Mouse (Mus musculus) forebrain, embryonic 16.5 days (tissue): ENCODE measurements around the gene Fam131c. TPM values are rescaled to one million over a fixed set of nuclear protein-coding genes. Genes with fewer than 3 reads are reported as not detected.

Source experiments
- ATAC-seq: fragments of 200-750 bp; cut with Nextera tagmentation; 2 replicates; pipeline ENCODE4 v1.8.0; 2017; ENCODE audit warnings: mild to moderate bottlenecking, moderate library complexity
- H3K27ac ChIP-seq: fragments of 300-500 bp; sonication (generic); 2 replicates; pipeline ENCODE4 v1.5.1; 2014; ENCODE audit warnings: low read length, control low read depth
- H3K27me3 ChIP-seq: fragments of 300-500 bp; sonication (generic); replicated peaks from 2 replicates; pipeline ENCODE4 v1.6.1; 2014; ENCODE audit warnings: low read length; ENCODE audit not compliant: control insufficient read depth, insufficient read depth
- H3K36me3 ChIP-seq: fragments of 300-500 bp; sonication (generic); 2 replicates; pipeline ENCODE4 v1.6.1; 2014; ENCODE audit not compliant: control insufficient read depth, insufficient read depth
- H3K4me1 ChIP-seq: fragments of 300-500 bp; sonication (generic); replicated peaks from 2 replicates; pipeline ENCODE4 v1.6.1; 2014; ENCODE audit warnings: low read length; ENCODE audit not compliant: control insufficient read depth, insufficient read depth
- H3K4me2 ChIP-seq: fragments of 300-500 bp; sonication (generic); 2 replicates; pipeline ENCODE4 v1.6.1; 2014; ENCODE audit warnings: mild to moderate bottlenecking, low read length, control low read depth
- H3K4me3 ChIP-seq: fragments of 300-500 bp; sonication (generic); replicated peaks from 2 replicates; pipeline ENCODE4 v1.5.1; 2014; ENCODE audit warnings: mild to moderate bottlenecking, low read length, control low read depth
- H3K9ac ChIP-seq: fragments of 300-500 bp; sonication (generic); replicated peaks from 2 replicates; pipeline ENCODE4 v1.6.1; 2014; ENCODE audit warnings: low read depth, low read length, control low read depth
- H3K9me3 ChIP-seq: fragments of 300-500 bp; sonication (generic); 2 replicates; pipeline ENCODE4 v1.6.1; 2016; ENCODE audit warnings: low read length; ENCODE audit not compliant: control insufficient read depth
- WGBS: fragments of 180-500 bp; shearing (Covaris S2); extraction: QIAGEN DNeasy Blood & Tissue Kit; methylation state at CpG from one replicate; pipeline ENCODE4 v1.1.7; 2014; 5-methylcytosine and 5-hydroxymethylcytosine counted together
- polyA plus RNA-seq: library from polyadenylated mRNA; unstranded; fragments of >200 nt; fragmentation: Nextera tagmentation; extraction: Ambion mirVana; gene quantifications from 2 replicates; pipeline ENCODE4 v1.2.1, GENCODE M21; 2015

Fam131c gene
- polyA plus RNA-seq, 1 experiment from 2014 or later, result 19.8 TPM

GRCm38 (mm10) chr4:141415924-141416323 is 47.9 kb downstream of the Fam131c start, which contains the start of gene Clcnkb:
Clcnkb (minus strand) TSS chr4:141416014.
- WGBS, result 59% methylated on average over 7 of the region's 7 CpGs

DNA sequence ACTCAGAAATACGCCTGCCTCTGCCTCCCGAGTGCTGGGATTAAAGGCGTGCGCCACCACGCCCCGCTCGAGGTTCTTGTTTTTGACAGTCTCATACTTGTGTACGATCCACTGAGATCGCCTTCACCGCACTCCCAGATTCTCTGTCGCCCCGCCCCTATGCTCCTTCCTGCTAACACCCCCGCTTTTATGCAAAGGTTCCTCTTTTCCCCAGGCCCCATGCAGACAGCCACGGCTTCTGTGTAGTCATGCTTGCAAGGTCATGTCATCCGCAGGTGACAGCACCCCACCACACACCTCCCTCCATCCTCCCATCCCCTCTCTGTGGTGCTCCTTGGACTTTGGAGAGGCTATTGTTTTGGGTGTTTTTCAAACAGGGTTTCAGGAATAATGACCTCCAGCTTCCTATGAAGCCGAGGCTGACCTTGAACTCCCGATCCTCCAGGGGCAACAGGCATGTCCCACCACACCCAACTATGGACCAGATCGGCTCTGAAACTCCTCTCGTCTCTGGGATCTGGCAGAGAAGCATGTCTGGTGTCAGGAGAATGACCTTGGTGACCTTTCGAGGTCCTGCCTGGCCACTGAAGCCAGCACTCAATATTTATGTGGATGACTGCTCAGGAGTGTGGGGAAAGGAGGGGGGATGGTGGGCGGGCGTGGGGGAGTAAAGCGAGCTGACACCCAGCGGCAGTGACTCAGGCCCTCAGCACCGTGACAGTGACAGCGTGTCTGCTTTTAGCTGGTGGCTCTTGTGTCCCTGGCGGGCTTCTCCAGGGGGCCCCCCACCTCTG is 51.6 kb downstream of the Fam131c start:
- H3K9ac ChIP-seq, result no peak overlapping the region
- WGBS, result 77% methylated on average over 27 of the region's 27 CpGs
- no peaks in the 10 kb centered on the region for H3K36me3 ChIP-seq

More at GRCm38 (mm10) chr4:141415924-141416323, 47.9 kb downstream of the Fam131c start, which contains the start of gene Clcnkb:
- Histone ChIP-seq H3K36me3 (no peaks in the 10 kb centered on the region), H3K27me3 (no peaks in the 10 kb centered on the region), H3K4me3 (no peak within 1 kb of the TSS), H3K27ac (no peak within 1 kb of the TSS), H3K4me1 (no peaks in the 10 kb centered on the region), H3K9me3 (no peaks in the 10 kb centered on the region), H3K9ac (no peak within 1 kb of the TSS), H3K4me2 (no peak within 1 kb of the TSS)
- no peak for ATAC-seq

GRCm38 (mm10) chr4:141420192-141420829 is 52.3 kb downstream of the Fam131c start, which contains the start of gene Hspb7:
Hspb7 (plus strand) TSS chr4:141420779.
- Histone ChIP-seq H3K36me3 (no peaks in the 10 kb centered on the region), H3K4me2 (no peak within 1 kb of the TSS), H3K9ac (no peak within 1 kb of the TSS), H3K27ac (no peak within 1 kb of the TSS), H3K9me3 (no peaks in the 10 kb centered on the region), H3K4me3 (no peak within 1 kb of the TSS), H3K4me1 (peaks cover 2% of the 10 kb centered on the region), H3K27me3 (no peaks in the 10 kb centered on the region)
- ATAC-seq, result no peak
- WGBS, result 67% methylated on average over 9 of the region's 9 CpGs

More for the DNA sequence above, 51.6 kb downstream of the Fam131c start:
- no peak for ATAC-seq
- H3K9me3 ChIP-seq, result no peaks in the 10 kb centered on the region
- no peaks in the 10 kb centered on the region for H3K4me1 ChIP-seq
- H3K4me2 ChIP-seq, result no peak overlapping the region
- H3K4me3 ChIP-seq, result no peak overlapping the region
- no peak overlapping the region for H3K27ac ChIP-seq
- no peaks in the 10 kb centered on the region for H3K27me3 ChIP-seq

DNA sequence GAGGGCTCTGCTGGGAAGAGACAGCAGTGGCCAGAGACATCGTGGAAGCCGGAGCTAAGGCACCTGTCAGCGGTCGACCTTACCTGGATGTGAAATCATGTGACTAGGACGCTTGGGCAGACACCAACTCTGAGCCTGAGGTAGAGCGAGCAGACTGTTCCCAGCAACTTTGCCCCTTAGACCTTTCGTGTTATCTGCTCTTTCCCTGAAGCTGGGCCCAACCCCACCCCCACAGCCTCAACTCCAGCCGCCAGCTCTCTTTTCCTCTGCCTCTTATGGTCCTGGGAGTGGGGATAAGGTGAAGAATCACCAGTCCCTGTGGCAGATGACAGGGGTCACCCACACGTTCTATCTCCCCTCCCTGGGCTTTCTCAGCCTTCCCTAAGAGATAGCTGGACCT is 52.9 kb downstream of the Fam131c start:
- no peak overlapping the region for H3K4me3 ChIP-seq
- H3K27me3 ChIP-seq, result no peaks in the 10 kb centered on the region
- 58% methylated on average over 9 of the region's 9 CpGs for WGBS
- no peak overlapping the region for H3K9ac ChIP-seq
- ATAC-seq, result no peak
- no peak overlapping the region for H3K27ac ChIP-seq
- H3K9me3 ChIP-seq, result no peaks in the 10 kb centered on the region
- no peak overlapping the region for H3K4me2 ChIP-seq
- H3K4me1 ChIP-seq, result peaks cover 7% of the 10 kb centered on the region
- no peaks in the 10 kb centered on the region for H3K36me3 ChIP-seq

DNA sequence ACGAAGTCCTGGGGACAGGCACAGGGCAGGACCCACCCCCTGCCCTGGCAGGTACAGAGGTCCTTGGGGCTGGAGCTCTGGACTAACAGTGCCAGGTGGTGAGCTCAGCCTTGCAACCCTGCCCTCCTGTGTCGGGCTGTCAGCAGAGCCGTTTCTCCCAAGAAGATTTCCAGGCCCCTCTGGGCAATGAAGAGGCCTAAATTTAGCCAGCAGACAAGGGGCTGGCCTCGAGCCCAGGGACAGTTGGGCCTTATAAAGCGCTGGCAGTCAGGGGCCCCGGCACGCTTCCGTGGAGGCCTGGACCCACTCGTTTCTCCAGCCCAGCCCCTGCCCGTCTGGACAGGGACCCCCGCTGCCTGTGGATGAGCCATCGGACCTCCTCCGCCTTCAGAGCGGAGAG is 53.4 kb downstream of the Fam131c start:
- Histone ChIP-seq H3K4me1 (peaks cover 12% of the 10 kb centered on the region), H3K27me3 (no peaks in the 10 kb centered on the region), H3K9ac (no peak overlapping the region), H3K36me3 (no peaks in the 10 kb centered on the region), H3K4me3 (no peak overlapping the region), H3K27ac (no peak overlapping the region), H3K4me2 (no peak overlapping the region), H3K9me3 (no peaks in the 10 kb centered on the region)
- no peak for ATAC-seq
- WGBS, result 60% methylated on average over 14 of the region's 14 CpGs

- no peak overlapping the region for H3K4me3 ChIP-seq
- peaks cover 12% of the 10 kb centered on the region for H3K4me1 ChIP-seq
- H3K9me3 ChIP-seq, result no peaks in the 10 kb centered on the region
- no peak overlapping the region for H3K27ac ChIP-seq
- no peak for ATAC-seq
- no peak overlapping the region for H3K4me2 ChIP-seq
- H3K27me3 ChIP-seq, result no peaks in the 10 kb centered on the region
- WGBS, result 81% methylated on average over 5 of the region's 5 CpGs
- H3K9ac ChIP-seq, result no peak overlapping the region
- H3K36me3 ChIP-seq, result no peaks in the 10 kb centered on the region
Observed at GRCm38 (mm10) chr4:141422841-141423240, 54.8 kb downstream of the Fam131c start.

DNA sequence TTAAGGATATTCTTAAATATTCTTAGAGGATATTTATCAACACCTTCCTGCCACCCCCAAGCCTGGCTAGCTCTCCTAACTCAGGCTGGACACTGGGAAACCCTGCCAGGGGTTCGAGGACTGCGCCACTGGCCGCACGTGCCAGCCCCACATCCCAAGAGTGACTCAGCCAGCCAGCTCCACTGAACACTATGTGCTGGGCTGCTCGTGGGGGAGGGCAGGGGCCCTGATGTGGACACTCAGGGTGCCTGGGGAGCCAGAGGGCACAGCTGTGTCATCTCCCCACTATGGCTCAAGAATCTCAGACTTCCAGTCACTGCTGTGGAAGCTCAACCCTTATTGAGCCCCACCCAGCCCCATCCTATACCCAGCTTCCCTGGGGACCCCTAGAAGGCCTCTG is 55.3 kb downstream of the Fam131c start:
- no peaks in the 10 kb centered on the region for H3K27me3 ChIP-seq
- peaks cover 12% of the 10 kb centered on the region for H3K4me1 ChIP-seq
- no peak for ATAC-seq
- 82% methylated on average over 5 of the region's 5 CpGs for WGBS
- H3K4me2 ChIP-seq, result no peak overlapping the region
- H3K4me3 ChIP-seq, result no peak overlapping the region
- no peaks in the 10 kb centered on the region for H3K36me3 ChIP-seq
- no peak overlapping the region for H3K9ac ChIP-seq
- H3K9me3 ChIP-seq, result no peaks in the 10 kb centered on the region
- no peak overlapping the region for H3K27ac ChIP-seq

GRCm38 (mm10) chr4:141423691-141424431 is 55.8 kb downstream of the Fam131c start:
- ATAC-seq, result no peak
- WGBS, result 87% methylated on average over 13 of the region's 13 CpGs

More at GRCm38 (mm10) chr4:141423691-141424431, 55.8 kb downstream of the Fam131c start:
- no peak overlapping the region for H3K9ac ChIP-seq
- no peaks in the 10 kb centered on the region for H3K36me3 ChIP-seq
- peaks cover 12% of the 10 kb centered on the region for H3K4me1 ChIP-seq
- no peaks in the 10 kb centered on the region for H3K27me3 ChIP-seq
- H3K27ac ChIP-seq, result no peak overlapping the region
- H3K9me3 ChIP-seq, result no peaks in the 10 kb centered on the region
- no peak overlapping the region for H3K4me2 ChIP-seq
- H3K4me3 ChIP-seq, result no peak overlapping the region
